Mouse (Mus musculus): Measurements from ENCODE around the gene Stxbp1. TPM values are rescaled to one million over a fixed set of nuclear protein-coding genes. Genes with fewer than 3 reads are reported as not detected.
A peak's percentile ranks its signal among the peaks of the same experiment; 100 is the strongest.

Stxbp1 gene
- total and polyA plus RNA-seq, 3 experiments: 3.3 to 13.7 (median 6.1) TPM

DNA sequence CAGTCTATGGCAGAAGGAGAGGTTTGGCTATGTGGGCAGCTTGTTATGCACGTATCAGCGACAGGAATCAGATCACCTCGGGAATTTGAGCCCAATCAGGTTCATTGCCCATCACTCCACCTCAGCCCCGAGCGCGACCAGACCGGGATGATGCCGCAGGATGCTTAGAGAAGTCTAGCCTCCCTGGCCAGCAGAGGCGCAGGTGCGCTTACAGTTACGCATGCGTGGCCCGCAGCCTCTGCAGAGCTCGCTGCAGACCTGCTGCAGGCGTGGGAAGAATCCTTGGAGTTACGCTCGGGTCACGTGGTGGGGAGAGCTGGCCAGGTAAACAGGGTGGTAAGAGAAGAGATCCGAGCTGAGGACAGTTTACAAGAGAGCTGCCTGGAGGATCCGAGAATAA, 5.1 kb upstream of the Stxbp1 start:
- TF ChIP-seq TAL1 (conservative IDR thresholded peaks at IDR 0.05; ENCODE audit: low read depth, low read length): no peak
- TF ChIP-seq CTCF (IDR thresholded peaks at IDR 0.05; ENCODE audit: low read depth, low read length): no peak
- no peak for TF ChIP-seq POLR2AphosphoS5 (IDR thresholded peaks at IDR 0.05; ENCODE audit: insufficient replicate concordance, low read depth, low read length)
- TF ChIP-seq GATA2 (IDR thresholded peaks at IDR 0.05; ENCODE audit: borderline replicate concordance, low read depth, low read length): no peak
- Histone ChIP-seq H3K36me3 (replicated peaks) (no peaks in the 10 kb centered on the region), H3K27me3 (ENCODE audit: insufficient read depth, low read length) (peaks cover 32% of the 10 kb centered on the region), H3K4me1 (ENCODE audit: insufficient read depth, low read depth, low read length) (peaks cover 20% of the 10 kb centered on the region), H3K9me3 (replicated peaks) (no peaks in the 10 kb centered on the region), H3K4me3 (ENCODE audit: low read depth, low read length) (no peak overlapping the region)
- DNase-seq (ENCODE audit: low spot score) (no peak), ATAC-seq (ENCODE audit: extremely low read depth, insufficient number of reproducible peaks, low FRiP score, poor library complexity, severe bottlenecking) (no peak)

DNA sequence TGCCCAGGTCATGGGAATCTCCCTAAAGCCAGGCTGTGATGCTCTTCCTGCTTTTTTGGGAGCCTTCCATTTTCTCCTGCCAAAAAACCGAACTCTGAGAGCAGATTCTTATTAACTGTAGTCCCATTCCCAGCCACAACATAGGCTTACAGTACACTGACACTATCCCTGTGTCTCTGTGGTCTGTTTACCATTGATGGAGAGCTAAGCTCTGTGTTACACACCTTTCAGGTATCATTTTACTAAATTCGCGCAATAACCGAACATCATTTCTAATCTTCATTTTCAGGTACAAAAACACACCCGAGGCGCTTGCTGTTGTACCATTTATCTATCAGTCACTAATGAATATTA, 400 bp upstream of the Stxbp1 start:
- ATAC-seq (ENCODE audit: extremely low read depth, insufficient number of reproducible peaks, low FRiP score, poor library complexity, severe bottlenecking): no peak
- no peak for TF ChIP-seq CTCF (IDR thresholded peaks at IDR 0.05; ENCODE audit: low read depth, low read length)
- TF ChIP-seq GATA1 (IDR thresholded peaks at IDR 0.05; ENCODE audit: borderline replicate concordance, low read length): no peak
- no peak for TF ChIP-seq GATA2 (IDR thresholded peaks at IDR 0.05; ENCODE audit: borderline replicate concordance, low read depth, low read length)
- TF ChIP-seq POLR2AphosphoS5 (IDR thresholded peaks at IDR 0.05; ENCODE audit: insufficient replicate concordance, low read depth, low read length): no peak
- H3K36me3 ChIP-seq (replicated peaks): peaks cover 3% of the 10 kb centered on the region

DNA sequence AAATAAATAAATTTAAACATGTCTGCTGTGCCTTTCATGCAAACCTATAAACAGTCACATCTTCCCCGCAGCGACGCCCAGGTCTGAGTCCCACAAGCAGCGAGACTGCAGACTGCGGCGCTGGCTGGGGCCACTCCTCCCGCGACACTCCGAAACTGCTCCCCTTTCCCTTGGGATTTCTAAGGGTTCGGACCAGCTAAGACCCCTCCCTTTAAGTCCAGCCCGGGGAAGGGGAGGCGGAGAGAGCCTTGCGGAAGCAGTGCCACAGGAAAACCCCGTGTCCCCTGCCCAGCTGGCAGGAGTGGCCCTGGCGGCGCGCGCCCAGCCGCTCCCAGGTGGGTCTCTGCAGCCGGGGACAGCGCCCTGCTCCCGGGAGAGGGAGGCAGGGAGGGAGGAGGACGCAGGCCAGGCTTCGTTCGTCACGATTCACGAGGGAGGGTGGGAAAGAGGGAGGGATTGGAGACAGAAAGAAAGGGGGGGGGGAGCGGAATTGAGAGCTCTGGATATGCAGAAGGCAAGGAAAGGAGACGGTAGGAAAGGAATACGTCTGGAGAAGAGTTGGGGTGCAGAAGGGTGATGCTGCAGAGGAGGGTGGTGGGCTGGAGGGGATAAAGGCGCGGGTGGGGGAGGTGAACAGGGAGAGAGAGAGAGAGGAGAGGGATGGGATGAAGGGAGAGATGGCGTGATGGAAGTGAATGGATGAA, 792 bp downstream of the Stxbp1 start:
- Histone ChIP-seq H3K4me3 (ENCODE audit: low read depth, low read length) (peak overlapping the region; percentile 85), H3K36me3 (replicated peaks) (peaks cover 10% of the 10 kb centered on the region), H3K4me1 (ENCODE audit: insufficient read depth, low read depth, low read length) (peaks cover 22% of the 10 kb centered on the region), H3K9me3 (replicated peaks) (no peaks in the 10 kb centered on the region), H3K27me3 (ENCODE audit: insufficient read depth, low read length) (peaks cover 7% of the 10 kb centered on the region)
- TF ChIP-seq GATA2 (IDR thresholded peaks at IDR 0.05; ENCODE audit: borderline replicate concordance, low read depth, low read length) (no peak), GATA1 (IDR thresholded peaks at IDR 0.05; ENCODE audit: borderline replicate concordance, low read length) (no peak), TAL1 (conservative IDR thresholded peaks at IDR 0.05; ENCODE audit: low read depth, low read length) (no peak), POLR2AphosphoS5 (IDR thresholded peaks at IDR 0.05; ENCODE audit: insufficient replicate concordance, low read depth, low read length) (no peak), CTCF (IDR thresholded peaks at IDR 0.05; ENCODE audit: low read depth, low read length) (no peak)
- DNase-seq (ENCODE audit: low spot score): peak; percentile 64
- no peak for ATAC-seq (ENCODE audit: extremely low read depth, insufficient number of reproducible peaks, low FRiP score, poor library complexity, severe bottlenecking)

More for the DNA sequence above, 400 bp upstream of the Stxbp1 start:
- no peak for DNase-seq (ENCODE audit: low spot score)
- H3K4me3 ChIP-seq (ENCODE audit: low read depth, low read length): peak overlapping the region; percentile 85; the same call in 1 of the 2 replicates
- peaks cover 26% of the 10 kb centered on the region for H3K4me1 ChIP-seq (ENCODE audit: insufficient read depth, low read depth, low read length)
- H3K9me3 ChIP-seq (replicated peaks): no peaks in the 10 kb centered on the region
- peaks cover 19% of the 10 kb centered on the region for H3K27me3 ChIP-seq (ENCODE audit: insufficient read depth, low read length)

DNA sequence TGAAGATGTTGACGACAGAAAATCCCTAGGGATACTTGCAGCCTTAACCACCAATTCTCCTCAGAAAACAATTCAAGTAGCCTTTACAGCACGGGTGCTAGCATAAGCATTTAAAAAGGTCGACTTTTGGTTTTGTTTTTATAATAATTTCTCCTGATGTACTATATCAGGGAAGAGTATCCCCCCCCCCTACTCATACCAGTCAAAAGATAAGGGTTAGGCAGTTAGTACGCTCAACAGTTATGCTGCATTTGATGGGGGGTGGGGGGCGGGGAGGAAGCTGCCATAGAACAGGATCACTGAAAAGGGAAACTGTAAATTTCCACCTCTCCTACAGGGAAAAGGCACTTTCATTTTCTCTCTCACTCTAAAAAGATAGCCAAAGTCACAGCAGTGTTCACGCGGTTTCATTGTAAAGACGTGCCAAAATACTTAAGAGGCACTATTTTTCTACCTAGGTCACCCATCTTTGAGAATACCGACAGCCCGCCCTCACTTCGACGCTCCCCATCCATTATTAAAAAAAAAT, 1.4 kb downstream of the Stxbp1 start:
- TF ChIP-seq POLR2AphosphoS5 (IDR thresholded peaks at IDR 0.05; ENCODE audit: insufficient replicate concordance, low read depth, low read length) (no peak), TAL1 (conservative IDR thresholded peaks at IDR 0.05; ENCODE audit: low read depth, low read length) (no peak), GATA1 (IDR thresholded peaks at IDR 0.05; ENCODE audit: borderline replicate concordance, low read length) (no peak), CTCF (IDR thresholded peaks at IDR 0.05; ENCODE audit: low read depth, low read length) (no peak), GATA2 (IDR thresholded peaks at IDR 0.05; ENCODE audit: borderline replicate concordance, low read depth, low read length) (no peak)
- DNase-seq (ENCODE audit: low spot score) (peak; percentile 7), ATAC-seq (ENCODE audit: extremely low read depth, insufficient number of reproducible peaks, low FRiP score, poor library complexity, severe bottlenecking) (no peak)
- Histone ChIP-seq H3K4me3 (ENCODE audit: low read depth, low read length) (peak overlapping the region; percentile 85), H3K27me3 (ENCODE audit: insufficient read depth, low read length) (peaks cover 3% of the 10 kb centered on the region; the same call in 1 of the 2 replicates), H3K9me3 (replicated peaks) (no peaks in the 10 kb centered on the region), H3K4me1 (ENCODE audit: insufficient read depth, low read depth, low read length) (peaks cover 22% of the 10 kb centered on the region), H3K36me3 (replicated peaks) (peaks cover 12% of the 10 kb centered on the region)

DNA sequence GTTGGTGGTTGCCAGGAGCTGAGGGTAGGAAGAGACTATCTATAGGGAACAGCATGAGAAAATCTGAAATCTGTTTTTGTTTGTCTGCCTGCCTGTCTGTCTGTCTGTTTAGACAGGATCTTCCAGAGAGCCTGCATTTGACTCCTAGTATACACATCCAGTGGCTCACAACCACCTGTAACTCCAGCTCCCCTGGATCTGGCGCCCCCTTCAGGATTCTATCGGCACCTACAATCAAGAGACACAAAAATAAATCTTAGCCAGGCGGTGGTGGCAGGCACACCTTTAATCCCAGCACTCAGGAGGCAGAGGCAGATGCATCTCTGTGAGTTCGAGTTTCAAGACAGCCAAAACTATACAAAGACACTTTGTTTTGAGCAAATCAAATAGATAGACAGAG, 4.5 kb downstream of the Stxbp1 start:
- H3K9me3 ChIP-seq (replicated peaks): no peaks in the 10 kb centered on the region
- peaks cover 25% of the 10 kb centered on the region for H3K36me3 ChIP-seq (replicated peaks)
- no peak for ATAC-seq (ENCODE audit: extremely low read depth, insufficient number of reproducible peaks, low FRiP score, poor library complexity, severe bottlenecking)
- no peak overlapping the region for H3K4me3 ChIP-seq (ENCODE audit: low read depth, low read length)
- H3K27me3 ChIP-seq (ENCODE audit: insufficient read depth, low read length): no peaks in the 10 kb centered on the region
- no peak for TF ChIP-seq GATA1 (IDR thresholded peaks at IDR 0.05; ENCODE audit: borderline replicate concordance, low read length)
- TF ChIP-seq TAL1 (conservative IDR thresholded peaks at IDR 0.05; ENCODE audit: low read depth, low read length): no peak
- 0 out of 2 replicates have a peak, but pooled peaks have one; percentile 8 for TF ChIP-seq CTCF (IDR thresholded peaks at IDR 0.05; ENCODE audit: low read depth, low read length)
- no peak for DNase-seq (ENCODE audit: low spot score)
- H3K4me1 ChIP-seq (ENCODE audit: insufficient read depth, low read depth, low read length): peaks cover 21% of the 10 kb centered on the region

DNA sequence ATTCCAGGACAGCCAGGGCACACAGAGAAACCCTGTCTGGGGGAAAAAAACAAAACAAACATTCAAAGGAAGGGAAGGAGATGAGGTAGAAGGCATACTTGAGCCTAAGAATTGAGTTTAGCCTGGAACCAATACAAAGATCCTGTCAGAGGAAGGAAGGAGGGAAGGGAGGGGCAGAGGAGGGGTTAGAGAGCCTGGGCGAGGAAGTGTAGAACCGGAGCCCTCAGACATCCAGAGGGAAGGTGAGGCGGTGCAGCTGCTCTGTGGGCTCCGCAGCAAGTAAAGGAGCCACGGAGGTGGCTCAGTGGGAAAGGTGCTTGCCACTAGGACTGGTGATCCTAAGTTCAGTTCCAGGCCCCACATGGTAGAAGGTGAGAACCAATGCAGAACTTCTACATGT, 5.9 kb downstream of the Stxbp1 start:
- Histone ChIP-seq H3K4me1 (ENCODE audit: insufficient read depth, low read depth, low read length) (peaks cover 9% of the 10 kb centered on the region), H3K36me3 (replicated peaks) (peaks cover 25% of the 10 kb centered on the region), H3K9me3 (replicated peaks) (no peaks in the 10 kb centered on the region), H3K4me3 (ENCODE audit: low read depth, low read length) (no peak overlapping the region), H3K27me3 (ENCODE audit: insufficient read depth, low read length) (no peaks in the 10 kb centered on the region)
- TF ChIP-seq CTCF (IDR thresholded peaks at IDR 0.05; ENCODE audit: low read depth, low read length) (no peak), GATA1 (IDR thresholded peaks at IDR 0.05; ENCODE audit: borderline replicate concordance, low read length) (no peak), GATA2 (IDR thresholded peaks at IDR 0.05; ENCODE audit: borderline replicate concordance, low read depth, low read length) (no peak), TAL1 (conservative IDR thresholded peaks at IDR 0.05; ENCODE audit: low read depth, low read length) (no peak), POLR2AphosphoS5 (IDR thresholded peaks at IDR 0.05; ENCODE audit: insufficient replicate concordance, low read depth, low read length) (no peak)
- ATAC-seq (ENCODE audit: extremely low read depth, insufficient number of reproducible peaks, low FRiP score, poor library complexity, severe bottlenecking): no peak
- no peak for DNase-seq (ENCODE audit: low spot score)

All from G1E (cell line).